Mouse (Mus musculus) left cerebral cortex, postnatal 14 days (tissue): ENCODE results near the gene P2rx3. TPM values are rescaled to one million over a fixed set of nuclear protein-coding genes. Genes with fewer than 3 reads are reported as not detected.

ENCODE experiments used
- DNase-seq, 2 experiments: peaks; one replicate each; pipeline ENCODE4 v3.0.0; 2021 to 2022; ENCODE audit warnings: low spot score in 2 of 2, mixed read lengths in 1 of 2
- intact Hi-C: fragments of 180-260 bp; cut with DNase I; formaldehyde crosslinking; loops from one replicate; pipeline ENCODE4 v1.15.1; 2025
- long read RNA-seq, 2 experiments: library from polyadenylated mRNA; stranded (forward); transcript quantifications; one replicate each; pipeline ENCODE4 v2.0.0; 2021
- total RNA-seq, 2 experiments: library from RNA; stranded (reverse); gene quantifications; 2 replicates each; pipeline ENCODE4 v1.2.3; 2021

The P2rx3 gene
- 1 to 10 TPM; 1.4 to 2.0 TPM for total RNA-seq
- long read RNA-seq, experiment 1: 0 reads
- long read RNA-seq, experiment 2: 0 reads

GRCm38 (mm10) chr2:85037047-85038026 is at the start of gene P2rx3, which contains the start of gene Ssrp1:
Gene P2rx3, minus strand, starts transcription at chr2:85037462.
Gene Ssrp1, plus strand, starts transcription at chr2:85037234.
- intact Hi-C loops: loop anchor here (1.0 to 2.0 kb wide), 2 partner anchors 10 to 211 kb away; partner anchors contain the start of gene Timm10
- DNase-seq: peak; percentile 95

- DNase-seq: no peak
- intact Hi-C loops: no loop called here
Measured at GRCm38 (mm10) chr2:85073751-85074150, 36.5 kb upstream of the P2rx3 start.

GRCm38 (mm10) chr2:85071921-85072320 is 34.7 kb upstream of the P2rx3 start:
- intact Hi-C loops: no loop called here
- DNase-seq: no peak

GRCm38 (mm10) chr2:85070086-85070485 is 32.8 kb upstream of the P2rx3 start:
- DNase-seq: no peak
- intact Hi-C loops: no loop called here

GRCm38 (mm10) chr2:85068626-85069025 is 31.4 kb upstream of the P2rx3 start:
- no peak for DNase-seq
- intact Hi-C loops: no loop called here

GRCm38 (mm10) chr2:85067903-85068625 is 30.8 kb upstream of the P2rx3 start:
- intact Hi-C loops: no loop called here
- no peak for DNase-seq

- intact Hi-C loops: no loop called here
- no peak for DNase-seq
Measured at GRCm38 (mm10) chr2:85066937-85067336, 29.7 kb upstream of the P2rx3 start.

GRCm38 (mm10) chr2:85065141-85065875 is 28.0 kb upstream of the P2rx3 start:
- intact Hi-C loops: no loop called here
- DNase-seq: no peak

- no peak for DNase-seq
- intact Hi-C loops: no loop called here
Measured at GRCm38 (mm10) chr2:85061107-85061541, 23.9 kb upstream of the P2rx3 start.

GRCm38 (mm10) chr2:85060591-85061060 is 23.4 kb upstream of the P2rx3 start:
- intact Hi-C loops: no loop called here

GRCm38 (mm10) chr2:85059677-85060076 is 22.4 kb upstream of the P2rx3 start:
- DNase-seq: no peak
- intact Hi-C loops: no loop called here

More at GRCm38 (mm10) chr2:85060591-85061060, 23.4 kb upstream of the P2rx3 start:
- DNase-seq: no peak

- DNase-seq: no peak
- intact Hi-C loops: no loop called here
Measured at GRCm38 (mm10) chr2:85056711-85057110, 19.4 kb upstream of the P2rx3 start.

GRCm38 (mm10) chr2:85053192-85053816 is 16.0 kb upstream of the P2rx3 start:
- no peak for DNase-seq
- intact Hi-C loops: no loop called here

- DNase-seq: no peak
- intact Hi-C loops: no loop called here
Measured at GRCm38 (mm10) chr2:85050746-85051145, 13.5 kb upstream of the P2rx3 start.

- intact Hi-C loops: no loop called here
- DNase-seq: peak; percentile 44 to 60
Measured at GRCm38 (mm10) chr2:85050001-85050634, 12.9 kb upstream of the P2rx3 start.

GRCm38 (mm10) chr2:85049277-85049676 is 12.0 kb upstream of the P2rx3 start:
- intact Hi-C loops: no loop called here
- no peak for DNase-seq

- peak; percentile 69 to 73 for DNase-seq
- intact Hi-C loops: no loop called here
Measured at GRCm38 (mm10) chr2:85048168-85048751, 11.0 kb upstream of the P2rx3 start.

GRCm38 (mm10) chr2:85047596-85048167 is 10.4 kb upstream of the P2rx3 start, which contains the start of gene Tnks1bp1:
Gene Tnks1bp1, plus strand, starts transcription at chr2:85048022.
- intact Hi-C loops: loop anchor here (1.0 kb wide), 1 partner anchor 10 kb away; the partner anchor contains the start of genes P2rx3 and Ssrp1
- peak; percentile 93 to 95 for DNase-seq
